Mouse (Mus musculus) inflammation-experienced regulatory T-cells, adult 16 weeks (primary cell): ENCODE measurements around the gene Alox12b. TPM values are rescaled to one million over a fixed set of nuclear protein-coding genes. Genes with fewer than 3 reads are reported as not detected.

Experiments used
- polyA plus RNA-seq: library from polyadenylated mRNA; unstranded; fragments of 100-300 nt; shearing (Covaris generic); gene quantifications from one replicate; pipeline ENCODE4 v1.2.1, GENCODE M21; 2017

Gene Alox12b
- polyA plus RNA-seq = not detected

GRCm38 (mm10) chr11:69156800-69157199, at the start of gene Alox12b:
Gene Alox12b (plus strand): TSS chr11:69156989.

GRCm38 (mm10) chr11:69120221-69121000, 36.4 kb upstream of the Alox12b start, which contains the start of gene Hes7:
Gene Hes7 (plus strand): TSS chr11:69120404.

GRCm38 (mm10) chr11:69122336-69122951, 34.3 kb upstream of the Alox12b start, which contains the start of gene 9130213A22Rik:
Gene 9130213A22Rik (minus strand): TSS chr11:69122589.

GRCm38 (mm10) chr11:69125852-69125918, 31.1 kb upstream of the Alox12b start, which contains the start of gene Aloxe3:
Gene Aloxe3 (plus strand): TSS chr11:69125896.

GRCm38 (mm10) chr11:69197743-69198142, 41.0 kb downstream of the Alox12b start, which contains the start of gene Alox8:
Gene Alox8 (minus strand): TSS chr11:69197843.

Other genes starting within 250 kb of the Alox12b start
- gene Odf4, start 229.9 kb upstream of the Alox12b start, polyA plus RNA-seq = not detected
- 0.16 TPM for gene Arhgef15, start 199.5 kb upstream of the Alox12b start, polyA plus RNA-seq
- 11.0 TPM for gene Slc25a35, start 188.9 kb upstream of the Alox12b start, polyA plus RNA-seq
- 35.2 TPM for gene Rangrf, start 181.8 kb upstream of the Alox12b start, polyA plus RNA-seq
- 5.3 TPM for gene Pfas, start 148.5 kb upstream of the Alox12b start, polyA plus RNA-seq
- gene Ctc1, start 141.1 kb upstream of the Alox12b start, polyA plus RNA-seq = 29.3 TPM
- gene Aurkb, start 111.3 kb upstream of the Alox12b start, polyA plus RNA-seq = 11.1 TPM
- gene Borcs6, start 97.3 kb upstream of the Alox12b start, polyA plus RNA-seq = 6.5 TPM
- gene Tmem107, start 86.2 kb upstream of the Alox12b start, polyA plus RNA-seq = 3.6 TPM
- 71.4 TPM for gene Vamp2, start 68.5 kb upstream of the Alox12b start, polyA plus RNA-seq
- 9.8 TPM for gene Per1, start 61.8 kb upstream of the Alox12b start, polyA plus RNA-seq
- gene Hes7, start 36.6 kb upstream of the Alox12b start, polyA plus RNA-seq = not detected
- gene 9130213A22Rik, start 34.4 kb upstream of the Alox12b start, polyA plus RNA-seq = 0.18 TPM
- 0.10 TPM for gene Aloxe3, start 31.1 kb upstream of the Alox12b start, polyA plus RNA-seq
- gene Alox8, start 40.9 kb downstream of the Alox12b start, polyA plus RNA-seq = 13.7 TPM
- gene Gucy2e, start 80.0 kb downstream of the Alox12b start, polyA plus RNA-seq = 0.12 TPM
- gene Cntrob, start 166.8 kb downstream of the Alox12b start, polyA plus RNA-seq = 15.9 TPM
- gene Trappc1, start 167.0 kb downstream of the Alox12b start, polyA plus RNA-seq = 106 TPM
- 2.9 TPM for gene Kcnab3, start 169.3 kb downstream of the Alox12b start, polyA plus RNA-seq
- 5.1 TPM for gene Rnf227, start 183.5 kb downstream of the Alox12b start, polyA plus RNA-seq
- 111 TPM for gene Chd3, start 212.4 kb downstream of the Alox12b start, polyA plus RNA-seq
- gene Naa38, start 238.5 kb downstream of the Alox12b start, polyA plus RNA-seq = 125 TPM
- gene Cyb5d1, start 238.6 kb downstream of the Alox12b start, polyA plus RNA-seq = 37.6 TPM
- 0.63 TPM for gene Tmem88, start 241.2 kb downstream of the Alox12b start, polyA plus RNA-seq